In the genomic region with DNA sequence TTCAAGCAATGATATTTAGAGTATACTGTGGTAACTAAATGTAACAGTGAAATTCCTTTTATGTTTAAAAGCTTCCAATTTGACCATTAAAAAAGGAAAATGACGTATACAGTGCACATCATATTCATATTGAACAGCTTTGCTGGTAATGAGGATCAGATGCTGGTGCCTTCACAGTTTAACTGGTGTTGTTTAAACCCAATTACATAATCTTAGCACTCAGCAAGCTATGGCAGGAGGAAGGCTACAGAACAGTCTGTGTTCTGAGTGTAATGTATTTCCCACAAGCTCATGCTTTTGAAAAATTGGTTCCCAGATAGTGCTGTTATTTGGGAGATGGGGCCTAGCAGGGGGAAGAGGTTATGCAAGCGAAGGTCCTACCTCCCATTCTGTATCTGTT, we compare ENCODE assay signal across 32 mouse cellular contexts.
DNase-seq lines count a peak whose midpoint lies in the region; ATAC-seq lines count a peak whose summit lies in the region.
"Had no signal": no experiment of that assay in that cellular context is flagged by ENCODE, and none has a peak within 500 bp of the region (broad histone marks: within the 10 kb centered on the region; RNA-seq: fewer than 3 reads in every experiment).

No protein-coding gene starts in this region.

- H3K9ac ChIP-seq in forebrain, embryonic 14.5 days (ENCODE audit: low read length): no peak overlapping the region
- H3K9ac ChIP-seq in forebrain, embryonic 16.5 days (replicated peaks; ENCODE audit: low read depth, low read length): no peak overlapping the region
- H3K9ac ChIP-seq in midbrain, embryonic 14.5 days (replicated peaks; ENCODE audit: low read length): no peak overlapping the region
- H3K9ac ChIP-seq: embryonic facial prominence, embryonic 13.5 days; heart, embryonic 12.5 days; heart, embryonic 15.5 days; hindbrain, embryonic 13.5 days; intestine, embryonic 15.5 days had no signal

- H3K36me3 ChIP-seq in forebrain, embryonic 14.5 days (ENCODE audit: control insufficient read depth, insufficient read depth, low read length): no peaks in the 10 kb centered on the region
- H3K36me3 ChIP-seq in forebrain, embryonic 16.5 days (ENCODE audit: control insufficient read depth, insufficient read depth): no peaks in the 10 kb centered on the region
- no peaks in the 10 kb centered on the region for H3K36me3 ChIP-seq in midbrain, embryonic 14.5 days (ENCODE audit: control insufficient read depth, insufficient read depth, low read length)
- H3K36me3 ChIP-seq: embryonic facial prominence, embryonic 10.5 days; embryonic facial prominence, embryonic 13.5 days; G1E; heart, embryonic 12.5 days; heart, embryonic 15.5 days; hindbrain, embryonic 10.5 days; hindbrain, embryonic 13.5 days; intestine, embryonic 15.5 days had no signal

- no peak overlapping the region for H3K27ac ChIP-seq in forebrain, embryonic 14.5 days (ENCODE audit: low read depth, low read length)
- no peak overlapping the region for H3K27ac ChIP-seq in forebrain, embryonic 16.5 days (ENCODE audit: low read length)
- H3K27ac ChIP-seq in midbrain, embryonic 14.5 days (replicated peaks; ENCODE audit: low read depth, low read length): no peak overlapping the region
- H3K27ac ChIP-seq: embryonic facial prominence, embryonic 10.5 days; embryonic facial prominence, embryonic 13.5 days; heart, embryonic 15.5 days; hindbrain, embryonic 10.5 days; hindbrain, embryonic 13.5 days; intestine, embryonic 15.5 days had no signal

- H3K4me1 ChIP-seq in forebrain, embryonic 14.5 days (ENCODE audit: control insufficient read depth, insufficient read depth, low read length): peaks cover 5% of the 10 kb centered on the region; the same call in 1 of the 2 replicates
- peaks cover 8% of the 10 kb centered on the region for H3K4me1 ChIP-seq in forebrain, embryonic 16.5 days (replicated peaks; ENCODE audit: control insufficient read depth, insufficient read depth, low read length)
- no peaks in the 10 kb centered on the region for H3K4me1 ChIP-seq in midbrain, embryonic 14.5 days (ENCODE audit: control insufficient read depth, insufficient read depth, low read length)
- H3K4me1 ChIP-seq: embryonic facial prominence, embryonic 10.5 days; heart, embryonic 12.5 days; heart, embryonic 15.5 days; hindbrain, embryonic 10.5 days; hindbrain, embryonic 13.5 days; intestine, embryonic 15.5 days had no signal

- no peaks in the 10 kb centered on the region for H3K9me3 ChIP-seq in forebrain, embryonic 14.5 days (replicated peaks; ENCODE audit: control insufficient read depth, low read length)
- H3K9me3 ChIP-seq in forebrain, embryonic 16.5 days (ENCODE audit: control insufficient read depth, low read length): no peaks in the 10 kb centered on the region
- H3K9me3 ChIP-seq in midbrain, embryonic 14.5 days (ENCODE audit: control insufficient read depth, low read length): no peaks in the 10 kb centered on the region
- H3K9me3 ChIP-seq: embryonic facial prominence, embryonic 10.5 days; embryonic facial prominence, embryonic 13.5 days; G1E; heart, embryonic 12.5 days; heart, embryonic 15.5 days; hindbrain, embryonic 10.5 days; hindbrain, embryonic 13.5 days; intestine, embryonic 15.5 days had no signal

- WGBS in forebrain, embryonic 14.5 days: 75% methylated on average over 2 of the region's 2 CpGs
- WGBS in forebrain, embryonic 16.5 days: 71% methylated on average over 2 of the region's 2 CpGs
- 83% methylated on average over 2 of the region's 2 CpGs for WGBS in midbrain, embryonic 14.5 days

- no peak overlapping the region for H3K4me3 ChIP-seq in forebrain, embryonic 14.5 days (ENCODE audit: low read depth, low read length)
- no peak overlapping the region for H3K4me3 ChIP-seq in forebrain, embryonic 16.5 days (replicated peaks; ENCODE audit: low read length)
- H3K4me3 ChIP-seq in midbrain, embryonic 14.5 days (replicated peaks; ENCODE audit: low read depth, low read length): no peak overlapping the region
- H3K4me3 ChIP-seq: embryonic facial prominence, embryonic 10.5 days; embryonic facial prominence, embryonic 13.5 days; erythroblast, embryonic 14.5 days; heart, embryonic 12.5 days; heart, embryonic 15.5 days; hindbrain, embryonic 10.5 days; hindbrain, embryonic 13.5 days; intestine, embryonic 15.5 days had no signal

- no peaks in the 10 kb centered on the region for H3K27me3 ChIP-seq in forebrain, embryonic 14.5 days (replicated peaks; ENCODE audit: control insufficient read depth, insufficient read depth, low read length)
- no peaks in the 10 kb centered on the region for H3K27me3 ChIP-seq in forebrain, embryonic 16.5 days (replicated peaks; ENCODE audit: control insufficient read depth, insufficient read depth, low read length)
- H3K27me3 ChIP-seq in midbrain, embryonic 14.5 days (ENCODE audit: control insufficient read depth, insufficient read depth, low read length): no peaks in the 10 kb centered on the region
- H3K27me3 ChIP-seq: CH12.LX; embryonic facial prominence, embryonic 13.5 days; heart, embryonic 12.5 days; heart, embryonic 15.5 days; hindbrain, embryonic 13.5 days; intestine, embryonic 15.5 days; Patski had no signal

- no peak for ATAC-seq in forebrain, embryonic 14.5 days
- ATAC-seq in forebrain, embryonic 16.5 days: no peak
- peak; percentile 73; the same call in 1 of the 2 replicates for ATAC-seq in frontal cortex, adult (ENCODE audit: low TSS enrichment)
- no peak for ATAC-seq in midbrain, embryonic 14.5 days (ENCODE audit: low FRiP score, low TSS enrichment)
- ATAC-seq: hindbrain, embryonic 16.5 days; intestine, embryonic 15.5 days; Patski had no signal

- H3K4me2 ChIP-seq in forebrain, embryonic 14.5 days (ENCODE audit: low read length): no peak overlapping the region
- H3K4me2 ChIP-seq in forebrain, embryonic 16.5 days (ENCODE audit: low read length): no peak overlapping the region
- H3K4me2 ChIP-seq in midbrain, embryonic 14.5 days (ENCODE audit: low read length): no peak overlapping the region
- H3K4me2 ChIP-seq: embryonic facial prominence, embryonic 13.5 days; heart, embryonic 12.5 days; heart, embryonic 15.5 days; hindbrain, embryonic 13.5 days; intestine, embryonic 15.5 days had no signal

- DNase-seq in forebrain, embryonic 14.5 days (ENCODE audit: low spot score): peak; percentile 34
- DNase-seq in frontal cortex, postnatal 10 days (ENCODE audit: low spot score in 2 of 2): no peak
- peak; percentile 23 for DNase-seq in brain, adult 2 months (ENCODE audit: low read depth, low spot score)
- DNase-seq in brain, embryonic 18.5 days (ENCODE audit: low read depth, low spot score): peak; percentile 2
- no peak for DNase-seq in midbrain, embryonic 14.5 days
- DNase-seq: adrenal gland, adult 2 months; adrenal gland, postnatal 14 days; B cell, adult 2 months; cerebellum, adult 11 months; cerebellum, adult 2 months; cerebellum, adult 9-11 months; cerebellum, postnatal 25 days; gastrocnemius, postnatal 25 days; heart, adult 18-20 months; heart, postnatal 10 days; heart, postnatal 36 days; kidney, adult 11 months; kidney, adult 8-10 months had no signal

Comparison
In these comparisons a context has a peak if more than half of its experiments do, and no peak if none do; other contexts are left out.
1. DNase-seq: peak in forebrain, embryonic 14.5 days (single experiment), brain, adult 2 months (single experiment) and brain, embryonic 18.5 days (single experiment); none in frontal cortex, postnatal 10 days (0 of 2) and midbrain, embryonic 14.5 days (single experiment).